ENCODE assay signal across 16 mouse cellular contexts in genomic region chr11:60090696-60091421, GRCm38 (mm10). TPM values are rescaled to one million over a fixed set of nuclear protein-coding genes. Genes with fewer than 3 reads are reported as not detected.
A peak's percentile ranks its signal among the peaks of the same experiment; 100 is the strongest.
DNase-seq lines count a peak whose midpoint lies in the region; ATAC-seq lines count a peak whose summit lies in the region.
"Had no signal": no experiment of that assay in that cellular context is flagged by ENCODE, and none has a peak within 500 bp of the region (broad histone marks: within the 10 kb centered on the region; RNA-seq: fewer than 3 reads in every experiment).

No protein-coding gene starts in this region.

- H3K27me3 ChIP-seq in megakaryocyte, embryonic 14.5 days (replicated peaks), result no peaks in the 10 kb centered on the region
- H3K27me3 ChIP-seq: forebrain, embryonic 13.5 days; heart, embryonic 15.5 days; hindbrain, embryonic 13.5 days had no signal

- H3K4me3 ChIP-seq in megakaryocyte, embryonic 14.5 days (replicated peaks), result peak overlapping the region; percentile 75
- H3K4me3 ChIP-seq: forebrain, embryonic 13.5 days; heart, embryonic 15.5 days; hindbrain, embryonic 13.5 days had no signal

- no peaks in the 10 kb centered on the region; the same call in 1 of the 2 replicates for H3K9me3 ChIP-seq in megakaryocyte, embryonic 14.5 days
- H3K9me3 ChIP-seq: forebrain, embryonic 13.5 days; heart, embryonic 15.5 days; hindbrain, embryonic 13.5 days had no signal

- no peaks in the 10 kb centered on the region for H3K36me3 ChIP-seq in megakaryocyte, embryonic 14.5 days (replicated peaks; ENCODE audit: low read length)
- H3K36me3 ChIP-seq: heart, embryonic 15.5 days; hindbrain, embryonic 13.5 days had no signal

- ATAC-seq in frontal cortex, adult (ENCODE audit: low TSS enrichment), result peak; percentile 35; the same call in 1 of the 2 replicates
- peak; percentile 92 for ATAC-seq in granulocyte monocyte progenitor cell, adult 5-6 weeks (replicated peaks; ENCODE audit: poor library complexity, severe bottlenecking)
- ATAC-seq: forebrain, embryonic 13.5 days; midbrain, embryonic 16.5 days had no signal

- DNase-seq in frontal cortex, postnatal 25 days (ENCODE audit: low spot score in 2 of 2), result no peak
- peak; percentile 87 for DNase-seq in 416B (ENCODE audit: low read depth)
- DNase-seq in Muller cell, postnatal 12 days (ENCODE audit: inconsistent ontology term), result no peak
- DNase-seq in gastrocnemius, adult 8-10 months (ENCODE audit: low spot score in 2 of 2), result no peak
- no peak for DNase-seq in gastrocnemius, postnatal 4 days (ENCODE audit: low spot score in 2 of 2)
- DNase-seq: adrenal gland, postnatal 36 days; cerebellum, postnatal 14 days; heart, adult 11 months; left cerebral cortex, postnatal 4 days had no signal

- peaks cover 96% of the 10 kb centered on the region for H3K4me1 ChIP-seq in megakaryocyte, embryonic 14.5 days

RNA-seq across cellular contexts. Expression of gene Rai1, which starts 14.0 kb away (rescaled TPM):
- total RNA-seq in granulocyte monocyte progenitor cell, adult 5-6 weeks (2014; fragmentation: Nextera tagmentation), result 37.5 and 52.4 TPM in 2 replicates
- 11.0 and 13.3 TPM in 2 replicates for total RNA-seq in granulocyte monocyte progenitor cell, adult 5-6 weeks (2017)
- polyA plus RNA-seq in megakaryocyte, embryonic 14.5 days (2012; ENCODE audit: insufficient read depth, low replicate concordance), result 46.9 and 62.9 TPM in 2 replicates
- 10 to 100 TPM; 18.0 to 25.7 (median 21.4) TPM for total RNA-seq in gastrocnemius, adult 8-10 months (2022)
- 10 to 100 TPM; 41.7 to 44.6 TPM for total RNA-seq in gastrocnemius, postnatal 4 days (2021)

RNA-seq across cellular contexts. Expression of gene Pemt, which starts 44.6 kb away (rescaled TPM):
- total RNA-seq in granulocyte monocyte progenitor cell, adult 5-6 weeks (2014; fragmentation: Nextera tagmentation), result 12.9 and 20.7 TPM in 2 replicates
- 3.7 and 14.6 TPM in 2 replicates for total RNA-seq in granulocyte monocyte progenitor cell, adult 5-6 weeks (2017)
- 28.0 and 36.3 TPM in 2 replicates for polyA plus RNA-seq in megakaryocyte, embryonic 14.5 days (2012; ENCODE audit: insufficient read depth, low replicate concordance)
- 1 to 10 TPM; 2.0 to 4.5 (median 3.7) TPM for total RNA-seq in gastrocnemius, adult 8-10 months (2022)
- 1 to 10 TPM; 5.9 to 7.7 TPM for total RNA-seq in gastrocnemius, postnatal 4 days (2021)
